Mouse (Mus musculus): ENCODE data around the gene Krt33a.

The Krt33a gene

DNA sequence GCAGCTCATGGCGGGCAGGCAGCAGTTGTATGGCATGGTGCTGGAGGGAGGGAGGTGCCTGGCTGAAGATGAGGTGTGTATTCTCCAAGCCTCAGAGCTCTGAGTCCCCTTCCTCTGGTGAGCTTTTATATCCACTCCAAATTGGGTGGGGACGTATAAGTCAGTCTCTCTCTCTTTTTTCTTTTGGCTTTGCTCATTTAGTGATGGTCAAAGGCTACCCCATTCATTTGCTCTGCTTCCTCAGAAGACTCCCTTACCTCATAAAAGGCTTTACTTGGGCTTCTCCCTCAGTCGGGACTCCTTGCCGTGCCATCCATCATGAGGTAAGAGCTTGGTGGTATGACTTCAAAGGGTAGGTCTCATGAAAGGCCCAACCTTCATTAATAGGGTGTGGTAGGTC is at the start of gene Krt33a:
TSS of gene Krt33a (minus strand) at position 101 of the 400 bp plus-strand sequence.
- DNase-seq, result no peak

DNA sequence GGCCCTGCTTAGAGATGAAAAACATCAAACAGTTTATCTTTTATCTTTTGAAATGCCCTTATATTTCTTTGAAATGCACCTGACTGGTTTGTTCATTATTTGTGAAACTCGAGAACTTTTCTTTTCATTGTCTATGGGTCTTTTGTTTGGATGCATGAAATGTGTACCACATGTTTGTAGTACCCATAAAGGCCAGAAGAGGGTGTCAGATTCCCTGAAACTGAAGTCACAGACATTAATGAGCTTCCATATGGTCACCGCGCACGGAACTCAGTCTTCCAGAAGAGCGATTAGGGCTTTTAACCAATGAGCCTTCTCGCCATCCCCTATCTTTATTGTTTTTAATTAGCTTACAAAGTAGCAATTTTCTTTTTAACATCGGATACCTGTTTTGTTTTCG is 42.9 kb upstream of the Krt33a start:
- no peak for DNase-seq

DNA sequence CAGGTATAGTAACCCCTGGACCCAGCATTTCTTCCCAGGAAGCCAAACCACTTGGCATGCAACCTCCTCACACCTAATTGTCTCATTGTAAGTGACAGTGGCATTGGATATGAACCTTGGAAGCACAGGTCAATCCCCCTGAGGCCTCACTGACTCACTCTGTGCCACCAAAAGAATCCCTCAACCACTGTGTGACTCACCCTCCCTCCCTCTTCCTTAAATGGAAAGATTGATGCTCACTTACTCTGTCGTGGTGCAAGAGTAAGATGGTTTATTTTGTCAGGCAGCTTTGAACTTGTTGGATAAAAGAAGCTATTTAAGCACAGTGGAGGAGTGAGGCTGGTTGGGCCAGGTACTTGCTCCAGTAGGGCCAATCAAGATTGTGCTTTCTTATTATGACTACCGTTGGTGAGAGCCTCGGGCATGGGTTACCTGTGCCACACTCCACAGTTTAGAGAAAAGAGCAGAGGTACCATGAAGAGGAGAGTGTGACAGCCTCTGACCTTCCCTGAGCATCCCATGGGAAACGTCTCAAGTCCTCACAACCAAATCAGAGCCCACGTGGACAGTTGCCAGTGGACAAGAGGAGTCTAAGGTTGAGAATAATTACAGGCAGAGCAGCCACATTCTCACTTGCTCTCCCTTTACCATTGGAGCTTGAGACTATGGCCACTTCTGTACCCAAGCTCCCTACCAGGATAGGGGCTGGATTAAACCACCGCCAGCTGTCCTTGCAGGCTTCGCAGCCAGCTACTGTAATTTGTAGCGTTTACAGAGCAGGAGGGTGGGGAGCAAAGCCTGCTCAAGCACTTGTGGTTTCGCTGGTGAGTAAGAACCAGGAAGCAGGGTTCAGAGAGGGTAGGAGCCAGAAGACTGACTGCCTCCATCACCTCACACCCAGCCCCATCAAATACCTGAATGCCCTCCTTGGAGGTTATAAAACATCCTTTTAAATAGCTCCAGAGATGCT is 40.0 kb upstream of the Krt33a start:
- DNase-seq, result no peak

DNA sequence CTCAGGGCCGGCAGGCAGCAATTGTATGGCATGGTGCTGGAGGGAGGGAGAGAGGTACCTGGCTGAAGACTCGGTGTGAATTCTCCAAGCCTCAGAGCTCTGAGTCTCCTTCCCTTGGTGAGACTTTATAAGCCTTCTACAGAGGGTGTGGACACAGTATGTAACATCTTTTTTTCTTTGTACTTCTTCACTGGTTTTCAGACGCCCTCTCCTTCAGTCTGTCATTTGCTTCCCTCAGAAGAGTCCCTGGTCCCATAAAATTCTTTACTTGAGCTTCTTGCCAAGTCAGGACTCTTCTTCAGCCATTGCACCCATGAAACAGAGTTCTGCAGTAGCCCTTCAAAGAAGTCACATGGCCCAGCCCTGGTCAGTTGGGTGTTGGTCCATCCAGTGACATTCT is 34.4 kb upstream of the Krt33a start, which contains the start of gene Krt31:
TSS of gene Krt31 (minus strand) at position 101 of the 400 bp plus-strand sequence.
- no peak for DNase-seq

DNA sequence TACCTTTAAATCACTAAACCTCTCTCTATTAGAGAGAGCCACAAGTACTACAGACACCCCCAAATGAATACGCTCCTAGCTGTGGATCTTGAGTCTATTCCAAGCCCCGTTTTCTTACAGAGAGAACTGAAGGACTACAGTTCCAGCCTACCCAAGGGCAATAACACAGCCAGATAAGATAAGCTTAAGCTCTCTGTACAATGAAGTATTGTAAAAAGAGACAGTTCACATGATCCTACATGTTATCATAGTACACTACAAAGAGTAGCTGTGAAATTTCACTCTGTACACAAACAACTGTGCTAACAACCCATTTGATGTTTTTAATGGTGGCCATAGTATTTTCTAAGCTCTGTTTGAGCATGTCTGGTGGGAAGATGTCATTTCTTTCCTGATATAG is 31.2 kb upstream of the Krt33a start:
- DNase-seq, result no peak

DNA sequence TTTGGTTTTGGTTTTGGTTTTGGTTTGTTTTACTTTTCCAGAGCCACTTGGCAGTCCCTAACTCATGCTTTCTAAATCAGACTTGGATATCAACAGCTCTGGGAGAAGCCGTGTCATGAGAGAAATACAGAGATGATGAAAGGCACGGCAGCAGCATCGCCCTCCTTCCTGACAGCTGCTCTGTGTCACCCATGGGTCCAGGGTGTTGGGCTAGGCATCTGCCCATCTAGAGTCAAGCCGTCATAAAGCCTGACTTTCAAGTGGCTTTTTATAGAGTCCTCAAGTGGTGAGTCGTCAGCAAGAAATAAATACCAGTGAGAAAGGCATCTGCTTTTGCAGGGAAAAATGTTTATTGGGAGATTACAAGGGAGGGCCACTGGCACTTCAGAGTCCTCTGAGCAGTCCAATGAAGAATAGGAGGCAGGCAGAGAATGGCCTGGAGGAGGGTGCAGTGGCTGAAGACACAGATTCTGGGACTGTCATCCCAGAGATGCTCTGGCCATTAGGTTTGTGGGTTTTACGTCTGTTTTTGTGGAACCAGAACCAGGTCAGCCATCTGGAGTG is 30.4 kb upstream of the Krt33a start:
- DNase-seq, result no peak

DNA sequence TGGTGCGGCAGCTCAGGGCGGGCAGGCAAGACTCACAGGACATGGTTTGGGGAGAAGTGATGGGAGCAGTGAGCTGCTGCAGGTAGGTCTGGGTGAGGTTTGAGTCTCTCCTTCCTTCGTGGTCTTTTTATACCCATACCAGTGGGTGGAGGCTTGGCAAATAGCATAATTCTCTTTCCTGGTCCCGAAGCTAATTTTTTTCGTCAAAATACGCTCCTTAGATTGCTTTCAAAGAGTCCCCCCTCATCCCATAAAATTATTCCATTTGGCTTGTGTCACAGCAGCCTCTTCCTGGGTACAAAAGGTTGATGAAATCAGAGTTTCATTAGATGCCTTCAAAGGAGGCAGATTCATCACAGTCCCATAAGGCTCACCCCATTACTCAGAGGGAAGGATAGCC is 25.4 kb upstream of the Krt33a start, which contains the start of gene Krt34:
TSS of gene Krt34 (minus strand) at position 101 of the 400 bp plus-strand sequence.
- DNase-seq, result no peak

DNA sequence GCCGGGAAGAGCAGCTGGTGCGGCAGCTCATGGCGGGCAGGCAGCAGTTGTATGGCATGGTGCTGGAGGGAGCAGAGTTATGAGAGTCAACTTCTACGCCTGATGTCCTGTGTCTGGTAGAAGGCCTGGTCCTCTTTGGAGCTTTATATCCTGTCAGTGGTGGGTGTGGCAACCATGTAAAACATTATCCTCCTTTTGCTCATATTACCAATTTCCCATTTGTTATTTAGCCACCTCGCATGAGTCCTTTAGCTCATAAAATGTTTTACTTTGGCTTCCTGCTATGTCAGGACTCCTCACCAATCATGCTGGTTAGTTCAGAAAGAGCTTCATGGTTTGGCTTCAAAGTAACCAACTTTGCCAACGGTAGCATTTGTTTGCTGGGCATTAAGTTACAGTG is 13.8 kb upstream of the Krt33a start, which contains the start of gene Krt33b:
TSS of gene Krt33b (minus strand) at position 101 of the 400 bp plus-strand sequence.
- DNase-seq, result no peak

DNA sequence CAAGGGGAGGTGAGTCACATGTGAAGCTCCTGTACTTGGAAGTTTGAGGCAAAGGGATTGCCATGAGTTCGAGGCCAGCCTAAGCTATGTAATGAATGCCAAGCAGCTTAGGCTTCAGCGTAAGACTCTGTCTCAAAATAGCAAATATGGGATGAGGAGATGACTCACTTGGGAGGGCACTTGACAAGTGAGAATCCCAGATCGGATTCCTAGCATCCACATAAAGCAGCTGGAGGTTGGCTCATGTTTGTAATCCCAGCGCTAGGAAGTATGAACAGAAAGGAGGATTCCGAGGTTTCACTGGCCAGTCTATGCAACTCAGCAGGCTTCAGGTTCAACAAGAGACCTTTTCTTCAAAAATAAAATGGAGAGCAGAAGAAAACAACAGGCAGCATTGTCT is 5.4 kb upstream of the Krt33a start:
- no peak for DNase-seq

DNA sequence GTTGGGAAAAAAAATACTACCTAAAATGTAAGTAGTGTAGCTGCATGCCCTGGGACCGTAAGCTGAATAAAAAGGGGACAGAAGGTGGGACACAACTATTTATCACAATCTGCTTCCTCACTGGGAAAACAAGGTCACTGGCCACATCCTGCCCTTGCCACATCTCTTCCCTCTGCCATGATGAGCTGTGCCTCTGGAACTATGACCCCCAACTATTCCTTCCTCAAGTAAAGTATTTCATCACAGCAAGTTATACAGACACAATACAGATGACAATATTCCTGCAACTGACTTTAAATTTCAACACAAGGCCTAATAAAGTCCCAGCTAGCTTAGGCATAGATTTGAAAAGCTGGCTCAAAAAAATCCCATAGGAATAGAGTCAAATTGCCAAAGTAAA is 3.5 kb upstream of the Krt33a start:
- no peak for DNase-seq

DNA sequence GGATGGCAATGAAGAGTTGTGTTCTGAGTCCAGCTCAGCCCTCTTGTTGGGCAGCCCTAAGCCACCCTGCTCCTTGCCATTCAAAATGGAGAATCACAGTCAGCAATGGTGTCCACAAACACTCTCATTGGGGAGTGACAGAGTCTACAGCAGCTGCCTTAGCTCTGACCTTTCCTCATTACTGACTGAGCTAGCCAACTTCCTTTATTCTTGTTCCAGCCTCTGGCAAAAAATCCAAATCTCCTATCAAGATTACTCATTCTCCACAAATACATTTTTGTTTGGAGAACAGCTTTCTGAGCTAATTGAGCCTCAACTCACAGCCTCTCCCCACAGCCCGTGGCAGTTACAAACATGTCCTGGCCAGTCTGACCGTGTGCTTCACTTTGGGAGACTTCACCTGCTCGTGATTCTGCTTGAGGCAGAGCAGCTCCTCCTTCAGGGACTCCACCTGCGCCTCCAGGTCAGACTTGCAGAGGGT is 2.3 kb downstream of the Krt33a start:
- DNase-seq, result no peak

DNA sequence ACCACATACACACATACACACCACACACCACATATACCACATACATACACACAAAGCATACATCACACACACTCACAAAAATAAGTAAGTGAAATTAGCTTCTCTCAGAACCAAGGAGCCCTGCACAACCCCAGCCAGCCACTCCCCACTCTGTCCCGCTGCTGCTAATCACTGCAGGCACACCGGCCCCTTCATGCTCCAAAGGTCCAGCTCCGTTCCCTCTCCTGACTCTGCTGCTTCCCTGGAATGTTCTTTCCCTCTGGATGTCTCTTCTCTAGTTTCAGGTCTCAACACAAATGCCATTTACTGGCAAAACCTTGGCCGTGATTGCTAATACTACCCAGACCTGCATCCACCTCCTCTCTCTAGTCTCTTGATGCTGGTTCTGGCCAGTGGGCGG is 5.3 kb downstream of the Krt33a start:
- DNase-seq, result no peak

DNA sequence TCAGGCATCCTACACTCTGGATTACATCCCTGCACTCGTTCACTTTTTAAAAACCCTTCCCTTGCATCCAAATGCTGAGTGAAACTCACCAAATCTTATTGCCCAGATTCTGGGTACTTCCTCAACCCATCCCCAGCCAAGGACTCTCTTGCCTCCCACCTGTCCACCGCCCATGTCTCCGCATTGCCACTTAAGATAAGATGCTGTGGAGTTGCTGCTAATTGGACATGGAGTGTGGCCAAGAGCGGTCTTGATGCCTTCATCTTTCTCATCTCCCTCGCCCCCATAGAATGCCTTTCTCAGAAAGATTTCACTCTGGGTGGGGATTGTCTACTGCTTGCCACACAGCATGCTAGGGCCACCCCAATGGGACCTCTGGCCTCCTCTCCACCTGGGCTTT is 7.7 kb downstream of the Krt33a start:
- no peak for DNase-seq

DNA sequence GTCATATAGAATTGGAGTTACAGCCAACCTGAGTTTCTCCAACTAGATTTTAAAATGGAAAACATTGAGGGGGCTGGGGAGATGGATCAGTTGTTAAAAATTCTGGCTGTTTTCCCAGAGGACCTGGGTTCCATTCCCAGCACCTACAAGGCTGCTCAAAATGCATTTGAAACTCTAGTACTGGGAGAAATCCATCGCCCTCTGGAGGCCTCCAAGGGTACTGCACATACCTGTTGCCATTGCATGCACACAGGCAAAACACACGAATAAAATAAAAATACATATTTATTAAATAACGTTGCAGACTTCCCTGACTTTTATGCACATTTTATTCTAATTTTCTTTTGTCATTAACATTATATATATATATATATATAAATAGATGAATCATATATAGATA is 9.4 kb downstream of the Krt33a start:
- no peak for DNase-seq

DNA sequence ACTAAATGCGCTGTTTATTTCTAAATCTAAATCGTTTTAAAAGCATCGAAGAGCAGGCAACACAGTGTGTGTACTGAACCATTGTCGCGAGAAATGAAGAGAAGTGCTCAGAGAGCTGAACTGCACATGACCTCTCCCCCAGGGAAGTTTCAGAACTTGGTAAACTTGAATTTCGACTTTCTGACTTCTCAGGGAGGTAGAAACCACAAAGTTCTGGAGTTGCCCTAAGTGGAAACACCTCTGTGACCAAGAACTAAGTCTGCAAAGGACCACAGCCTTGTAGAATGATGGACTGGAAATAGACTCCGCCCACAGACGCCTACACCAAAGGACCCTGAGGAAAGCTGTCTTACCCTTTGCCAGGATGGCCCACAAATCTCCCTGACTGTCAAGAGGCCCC is 10.1 kb downstream of the Krt33a start:
- no peak for DNase-seq

DNA sequence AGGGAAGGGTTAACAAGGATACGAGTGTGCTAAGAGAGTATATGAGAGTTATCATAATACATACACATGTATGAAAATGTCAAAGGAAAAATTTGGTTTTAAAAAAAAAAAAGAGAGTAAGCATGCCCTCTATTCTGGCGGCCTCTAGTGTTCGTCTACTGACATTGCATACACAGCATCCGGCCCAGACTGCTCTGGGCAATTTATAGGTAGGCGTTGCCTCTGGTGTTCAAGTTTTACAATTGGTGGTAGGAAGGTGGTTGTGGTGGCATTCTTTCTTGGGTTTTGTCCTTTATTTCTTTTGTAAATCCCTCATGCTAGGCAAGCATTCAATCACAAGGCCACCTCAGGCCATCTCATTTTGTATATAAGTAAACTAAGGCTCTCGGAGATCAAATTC is 11.2 kb downstream of the Krt33a start:
- DNase-seq, result peak; percentile 33

DNA sequence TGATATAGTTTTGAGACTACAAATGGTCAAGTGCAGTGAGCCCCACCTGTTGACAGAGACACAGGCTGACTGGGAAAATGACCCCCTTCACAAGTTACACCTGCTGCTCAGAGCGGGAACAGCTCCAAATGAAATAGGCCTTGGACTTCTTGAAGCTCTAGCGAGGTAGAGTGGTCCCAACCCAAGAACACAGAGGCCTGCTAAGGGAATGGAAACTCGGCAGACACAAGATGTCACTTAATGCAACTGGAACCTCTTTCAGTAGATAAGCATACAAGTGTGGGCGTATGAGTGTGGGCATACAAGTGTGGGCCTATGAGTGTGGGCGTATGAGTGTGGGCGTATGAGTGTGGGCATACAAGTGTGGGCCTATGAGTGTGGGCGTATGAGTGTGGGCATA is 16.9 kb downstream of the Krt33a start:
- no peak for DNase-seq

DNA sequence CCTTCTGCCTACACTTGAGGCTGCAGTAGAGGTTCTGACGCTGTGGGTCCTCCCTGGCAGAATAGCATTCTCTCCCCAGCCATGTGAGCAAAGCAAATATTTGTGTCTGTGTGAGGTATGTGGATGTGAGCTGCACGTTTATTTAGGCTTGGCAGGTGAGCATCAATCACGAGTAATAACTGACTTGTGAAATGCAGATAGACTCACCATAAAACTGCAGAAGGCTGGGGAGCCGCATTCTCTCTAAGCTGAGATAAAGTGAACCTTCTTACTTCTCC is 21.7 kb downstream of the Krt33a start:
- no peak for DNase-seq

DNA sequence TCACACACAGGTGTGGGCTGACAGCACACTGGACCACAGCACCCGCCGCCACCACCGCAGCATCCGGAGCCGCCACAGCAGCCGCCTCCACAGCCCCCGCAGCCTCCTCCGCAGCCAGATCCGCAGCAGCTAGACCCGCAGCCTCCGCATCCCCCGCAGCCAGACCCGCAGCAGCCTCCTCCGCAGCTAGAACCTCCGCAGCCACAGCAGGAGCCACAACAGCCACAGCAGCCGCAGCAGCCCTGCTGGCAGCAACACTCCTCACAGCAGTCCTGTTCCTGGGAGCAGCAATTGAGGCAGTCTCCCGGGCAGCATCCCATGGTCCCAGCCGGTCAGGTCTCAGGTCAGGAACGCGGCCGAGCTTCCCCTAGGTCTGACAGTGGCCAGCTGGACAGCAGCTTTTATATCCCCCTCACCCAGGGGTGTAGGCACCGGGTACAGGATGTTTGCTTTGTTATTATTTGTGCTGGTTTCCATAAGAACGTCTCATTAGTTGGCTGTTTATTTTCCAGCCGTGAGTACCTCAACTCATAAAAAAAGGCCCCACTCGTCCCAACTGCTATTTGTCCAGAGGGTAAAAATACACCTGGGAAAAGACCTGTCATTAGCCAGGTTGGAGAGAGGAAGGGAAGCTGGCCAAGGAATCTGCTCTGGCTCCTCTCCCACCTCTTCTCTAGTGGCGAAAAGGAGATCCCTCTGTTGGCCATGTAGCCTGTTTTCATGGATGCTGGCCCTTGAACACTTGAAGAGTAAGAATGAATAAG is 22.2 kb downstream of the Krt33a start, which contains the start of gene Krtap17-1:
TSS of gene Krtap17-1 (minus strand) at position 375 of the 764 bp plus-strand sequence.
- DNase-seq, result no peak

DNA sequence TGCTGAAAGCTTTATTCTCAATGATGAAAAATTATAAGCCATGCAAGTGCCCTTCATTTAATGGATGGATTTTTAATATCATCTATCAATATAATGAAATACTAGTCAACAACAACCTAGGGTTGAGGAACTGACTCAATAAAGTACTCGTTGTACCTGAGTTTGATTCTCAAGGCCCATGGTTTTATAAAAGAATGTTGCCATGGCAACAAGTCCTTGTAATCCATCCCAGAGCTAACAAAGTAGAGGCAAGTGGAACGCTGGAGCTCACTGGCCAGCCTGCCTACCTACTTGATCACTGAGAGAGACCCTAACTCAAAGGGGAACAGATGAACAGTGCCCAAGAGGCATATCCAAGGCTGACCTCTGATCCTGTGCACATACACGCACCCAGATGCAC is 25.4 kb downstream of the Krt33a start:
- no peak for DNase-seq

DNA sequence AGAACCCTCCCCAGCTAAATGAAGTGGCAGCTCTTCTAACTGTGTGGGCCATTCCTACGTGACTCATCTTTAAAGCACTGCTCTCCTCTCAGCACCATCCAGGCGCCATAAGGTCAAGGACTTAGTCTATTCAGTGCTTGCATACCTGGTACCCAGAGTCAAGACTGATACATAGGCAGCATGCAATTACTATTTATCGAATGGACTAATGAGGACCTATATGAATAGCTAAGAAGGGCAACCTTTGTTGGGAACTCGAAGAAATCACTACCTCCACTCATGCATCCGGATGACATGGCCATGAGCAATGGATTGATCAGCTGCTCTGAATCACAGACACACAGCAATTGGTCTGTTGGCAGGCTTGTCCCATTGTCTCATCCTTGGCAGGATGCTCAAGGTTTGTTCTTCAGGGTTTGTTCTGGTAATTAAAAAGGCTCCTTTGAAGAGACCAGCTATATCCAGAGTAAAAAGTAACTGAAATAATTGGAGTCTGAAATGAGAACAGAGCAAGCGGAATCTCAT is 26.1 kb downstream of the Krt33a start:
- DNase-seq, result no peak

DNA sequence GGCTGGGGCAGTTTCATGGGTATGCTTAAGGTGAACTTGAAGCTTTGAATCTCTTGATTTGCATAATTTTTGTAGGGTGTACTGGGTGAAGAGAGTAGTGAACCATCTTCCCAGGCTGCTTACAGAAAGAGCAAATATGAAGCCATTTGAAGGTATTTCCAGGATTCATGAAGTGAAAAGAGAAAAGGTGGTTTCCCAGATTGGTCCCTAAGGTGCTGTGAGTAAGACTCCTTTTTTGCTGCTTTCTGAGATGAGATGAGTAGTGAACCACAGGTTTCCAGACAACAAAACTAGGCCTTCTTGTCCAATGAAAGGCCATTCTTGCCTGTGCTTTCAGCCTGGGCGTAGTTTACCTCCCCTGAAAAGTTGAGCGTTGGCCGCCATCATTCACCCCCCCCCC is 27.5 kb downstream of the Krt33a start:
- no peak for DNase-seq

DNA sequence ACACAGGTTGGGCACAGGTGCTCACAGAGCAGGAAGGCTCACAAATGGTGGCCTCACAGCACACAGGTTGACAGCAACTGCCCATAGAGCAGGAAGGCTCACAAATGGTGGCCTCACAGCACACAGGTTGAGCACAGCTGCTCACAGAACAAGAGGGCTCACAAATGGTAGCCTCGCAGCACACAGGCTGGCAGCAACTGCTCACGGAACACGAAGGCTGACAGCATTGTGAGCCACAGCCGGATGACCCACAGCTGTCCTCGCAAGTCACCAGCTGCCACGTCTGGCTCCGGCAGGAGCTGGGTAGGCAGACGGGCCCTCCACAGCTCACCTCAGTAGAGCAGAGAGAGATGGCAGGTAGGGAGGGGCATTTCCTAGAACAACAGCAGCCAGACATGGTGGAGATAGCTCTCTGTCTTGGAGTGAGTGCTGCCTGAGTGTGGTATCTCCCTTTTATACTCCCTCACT is 29.8 kb downstream of the Krt33a start, which contains the start of gene Krtap16-1:
TSS of gene Krtap16-1 (minus strand) at position 418 of the 468 bp plus-strand sequence.
- no peak for DNase-seq
